Comparison of ENCODE assay signal across 24 mouse cellular contexts in the genomic region with DNA sequence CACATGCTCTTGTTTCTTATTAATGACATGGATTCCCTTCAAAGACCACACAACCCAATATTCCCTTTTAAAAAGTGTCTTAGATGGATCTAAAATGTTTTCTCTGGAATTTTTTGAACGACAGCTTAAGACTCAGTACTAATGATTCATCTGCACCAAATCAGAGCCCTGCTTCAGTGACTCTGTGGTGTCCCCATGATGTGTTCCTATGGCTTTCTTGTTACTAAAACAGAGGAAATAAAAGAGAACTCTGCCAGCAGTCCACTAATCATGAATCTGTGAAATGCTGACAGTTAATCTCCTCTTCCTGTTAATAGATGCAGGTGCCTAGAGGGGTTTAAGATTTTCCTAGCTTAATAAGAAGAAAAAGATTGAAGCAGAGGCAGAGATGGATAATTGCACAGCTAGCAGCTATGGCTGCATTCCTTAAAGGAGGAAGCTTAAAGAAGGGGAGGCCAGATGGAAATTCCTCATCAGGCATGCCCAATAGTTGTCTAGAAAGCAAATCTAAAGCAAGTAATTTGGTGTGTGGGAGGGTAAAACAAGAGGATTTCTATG.
DNase-seq lines count a peak whose midpoint lies in the region; ATAC-seq lines count a peak whose summit lies in the region.
"Had no signal": no experiment of that assay in that cellular context is flagged by ENCODE, and none has a peak within 500 bp of the region (broad histone marks: within the 10 kb centered on the region; RNA-seq: fewer than 3 reads in every experiment).

No protein-coding gene starts in this region.

- no peak overlapping the region for H3K9ac ChIP-seq in forebrain, embryonic 11.5 days (ENCODE audit: low read length)
- no peak overlapping the region for H3K9ac ChIP-seq in forebrain, embryonic 15.5 days (replicated peaks)
- H3K9ac ChIP-seq in hindbrain, embryonic 14.5 days: no peak overlapping the region
- H3K9ac ChIP-seq in midbrain, embryonic 14.5 days (replicated peaks; ENCODE audit: low read length): no peak overlapping the region
- H3K9ac ChIP-seq: embryonic facial prominence, embryonic 12.5 days; forebrain, embryonic 13.5 days; heart, embryonic 15.5 days had no signal

- no peaks in the 10 kb centered on the region for H3K36me3 ChIP-seq in forebrain, embryonic 11.5 days (ENCODE audit: control insufficient read depth, insufficient read depth, low read length)
- no peaks in the 10 kb centered on the region for H3K36me3 ChIP-seq in forebrain, embryonic 15.5 days
- H3K36me3 ChIP-seq in hindbrain, embryonic 14.5 days (replicated peaks; ENCODE audit: control insufficient read depth, insufficient read depth): no peaks in the 10 kb centered on the region
- H3K36me3 ChIP-seq in hindbrain, embryonic 10.5 days: no peaks in the 10 kb centered on the region
- H3K36me3 ChIP-seq in midbrain, embryonic 14.5 days (ENCODE audit: control insufficient read depth, insufficient read depth, low read length): no peaks in the 10 kb centered on the region
- H3K36me3 ChIP-seq: embryonic facial prominence, embryonic 12.5 days; G1E; heart, embryonic 15.5 days had no signal

- ATAC-seq in forebrain, embryonic 11.5 days (replicated peaks; ENCODE audit: low FRiP score): 0 out of 2 replicates have a peak, but pooled peaks have one; percentile 21
- no peak for ATAC-seq in forebrain, embryonic 15.5 days (replicated peaks)
- no peak; the same call in 1 of the 2 replicates for ATAC-seq in hindbrain, embryonic 14.5 days (ENCODE audit: low FRiP score)
- peak; percentile 60; the same call in 1 of the 2 replicates for ATAC-seq in midbrain, embryonic 14.5 days (ENCODE audit: low FRiP score, low TSS enrichment)
- ATAC-seq: CD4-positive, CD25-positive, alpha-beta regulatory T cell, adult 4 months; forebrain, embryonic 13.5 days; inflammation-experienced regulatory T-cells, adult 6 months; intestine, postnatal 0 days had no signal

- no peak overlapping the region for H3K4me3 ChIP-seq in forebrain, embryonic 11.5 days (ENCODE audit: low read depth, low read length)
- H3K4me3 ChIP-seq in forebrain, embryonic 15.5 days: no peak overlapping the region
- no peak overlapping the region for H3K4me3 ChIP-seq in hindbrain, embryonic 14.5 days (replicated peaks; ENCODE audit: low read length)
- H3K4me3 ChIP-seq in hindbrain, embryonic 10.5 days: no peak overlapping the region
- no peak overlapping the region for H3K4me3 ChIP-seq in midbrain, embryonic 14.5 days (replicated peaks; ENCODE audit: low read depth, low read length)
- H3K4me3 ChIP-seq: embryonic facial prominence, embryonic 12.5 days; forebrain, embryonic 13.5 days; heart, adult 2 months; heart, embryonic 15.5 days had no signal

- H3K4me2 ChIP-seq in forebrain, embryonic 11.5 days (ENCODE audit: low read depth, low read length, severe bottlenecking): no peak overlapping the region
- no peak overlapping the region for H3K4me2 ChIP-seq in forebrain, embryonic 15.5 days (replicated peaks)
- no peak overlapping the region for H3K4me2 ChIP-seq in hindbrain, embryonic 14.5 days (replicated peaks)
- no peak overlapping the region for H3K4me2 ChIP-seq in midbrain, embryonic 14.5 days (ENCODE audit: low read length)
- H3K4me2 ChIP-seq: embryonic facial prominence, embryonic 12.5 days; forebrain, embryonic 13.5 days; heart, embryonic 11.5 days; heart, embryonic 15.5 days had no signal

- H3K27me3 ChIP-seq in forebrain, embryonic 11.5 days (ENCODE audit: control insufficient read depth, insufficient read depth, low read length): no peaks in the 10 kb centered on the region
- H3K27me3 ChIP-seq in forebrain, embryonic 15.5 days: no peaks in the 10 kb centered on the region
- H3K27me3 ChIP-seq in hindbrain, embryonic 14.5 days (ENCODE audit: control insufficient read depth, insufficient read depth, low read length): no peaks in the 10 kb centered on the region
- H3K27me3 ChIP-seq in hindbrain, embryonic 10.5 days (ENCODE audit: insufficient read depth, poor library complexity, severe bottlenecking): no peaks in the 10 kb centered on the region
- no peaks in the 10 kb centered on the region for H3K27me3 ChIP-seq in midbrain, embryonic 14.5 days (ENCODE audit: control insufficient read depth, insufficient read depth, low read length)
- H3K27me3 ChIP-seq: embryonic facial prominence, embryonic 12.5 days; forebrain, embryonic 13.5 days; heart, embryonic 15.5 days had no signal

- 27% methylated on average over 1 of the region's 1 CpGs for whole genome bisulfite sequencing in forebrain, embryonic 11.5 days
- 13% methylated on average over 1 of the region's 1 CpGs for WGBS in forebrain, embryonic 15.5 days
- 56% methylated on average over 1 of the region's 1 CpGs for WGBS in hindbrain, embryonic 14.5 days
- WGBS in hindbrain, embryonic 10.5 days: 66% methylated on average over 1 of the region's 1 CpGs
- WGBS in midbrain, embryonic 14.5 days: 46% methylated on average over 1 of the region's 1 CpGs

- no peaks in the 10 kb centered on the region for H3K9me3 ChIP-seq in forebrain, embryonic 11.5 days (ENCODE audit: control insufficient read depth, low read length)
- no peaks in the 10 kb centered on the region for H3K9me3 ChIP-seq in forebrain, embryonic 15.5 days
- no peaks in the 10 kb centered on the region for H3K9me3 ChIP-seq in hindbrain, embryonic 14.5 days (ENCODE audit: control insufficient read depth, low read length)
- no peaks in the 10 kb centered on the region for H3K9me3 ChIP-seq in hindbrain, embryonic 10.5 days
- H3K9me3 ChIP-seq in midbrain, embryonic 14.5 days (ENCODE audit: control insufficient read depth, low read length): no peaks in the 10 kb centered on the region
- H3K9me3 ChIP-seq: embryonic facial prominence, embryonic 12.5 days; forebrain, embryonic 13.5 days; G1E; heart, embryonic 15.5 days had no signal

- DNase-seq in forebrain, embryonic 11.5 days (ENCODE audit: low spot score): no peak
- no peak for DNase-seq in hindbrain, embryonic 14.5 days (ENCODE audit: low spot score)
- no peak for DNase-seq in hindbrain, embryonic 10.5 days (ENCODE audit: low spot score)
- DNase-seq in Muller cell, postnatal 12 days (ENCODE audit: inconsistent ontology term): peak; percentile 77
- peak; percentile 43 for DNase-seq in midbrain, embryonic 14.5 days
- DNase-seq in right cerebral cortex, postnatal 10 days (ENCODE audit: low spot score in 2 of 2): no peak
- DNase-seq in gastrocnemius, postnatal 10 days: no peak
- DNase-seq: adrenal gland, postnatal 10 days; B cell, adult 2 months; cerebellum, adult 11 months; cerebellum, adult 8-10 months; cerebellum, postnatal 14 days; gastrocnemius, postnatal 14 days; heart, adult 2 months; heart, postnatal 14 days had no signal

- no peak overlapping the region for H3K27ac ChIP-seq in forebrain, embryonic 11.5 days (ENCODE audit: low read depth, low read length)
- H3K27ac ChIP-seq in forebrain, embryonic 15.5 days (replicated peaks): no peak overlapping the region
- H3K27ac ChIP-seq in hindbrain, embryonic 14.5 days: peak overlapping the region; percentile 38
- H3K27ac ChIP-seq in hindbrain, embryonic 10.5 days: no peak overlapping the region
- H3K27ac ChIP-seq in midbrain, embryonic 14.5 days (replicated peaks; ENCODE audit: low read depth, low read length): peak overlapping the region; percentile 58
- H3K27ac ChIP-seq: embryonic facial prominence, embryonic 12.5 days; forebrain, embryonic 13.5 days; heart, adult 2 months; heart, embryonic 15.5 days had no signal

- no peaks in the 10 kb centered on the region for H3K4me1 ChIP-seq in forebrain, embryonic 11.5 days (replicated peaks; ENCODE audit: control insufficient read depth, insufficient read depth, low read length)
- 0 out of 2 replicates have a peak, but pooled peaks cover 2% of the 10 kb centered on the region for H3K4me1 ChIP-seq in forebrain, embryonic 15.5 days
- H3K4me1 ChIP-seq in hindbrain, embryonic 14.5 days (replicated peaks; ENCODE audit: control insufficient read depth, insufficient read depth, low read length): 0 out of 2 replicates have a peak, but pooled peaks cover 6% of the 10 kb centered on the region
- H3K4me1 ChIP-seq in hindbrain, embryonic 10.5 days (replicated peaks): no peaks in the 10 kb centered on the region
- H3K4me1 ChIP-seq in midbrain, embryonic 14.5 days (ENCODE audit: control insufficient read depth, insufficient read depth, low read length): no peaks in the 10 kb centered on the region
- H3K4me1 ChIP-seq: embryonic facial prominence, embryonic 12.5 days; heart, embryonic 15.5 days had no signal

Comparison
In these comparisons a context has a peak if more than half of its experiments do, and no peak if none do; other contexts are left out.
1. ATAC-seq: peak in forebrain, embryonic 11.5 days (single experiment) and midbrain, embryonic 14.5 days (single experiment); none in forebrain, embryonic 15.5 days (single experiment) and hindbrain, embryonic 14.5 days (single experiment).
2. H3K27ac ChIP-seq: peak in hindbrain, embryonic 14.5 days (single experiment) and midbrain, embryonic 14.5 days (single experiment); none in forebrain, embryonic 11.5 days (single experiment), forebrain, embryonic 15.5 days (single experiment) and hindbrain, embryonic 10.5 days (single experiment).
3. DNase-seq: peak in Muller cell, postnatal 12 days (single experiment) and midbrain, embryonic 14.5 days (single experiment); none in forebrain, embryonic 11.5 days (single experiment), hindbrain, embryonic 14.5 days (single experiment), hindbrain, embryonic 10.5 days (single experiment), right cerebral cortex, postnatal 10 days (0 of 2) and gastrocnemius, postnatal 10 days (single experiment).